Mouse (Mus musculus): Measurements from ENCODE around the gene Tecrl.

DNA sequence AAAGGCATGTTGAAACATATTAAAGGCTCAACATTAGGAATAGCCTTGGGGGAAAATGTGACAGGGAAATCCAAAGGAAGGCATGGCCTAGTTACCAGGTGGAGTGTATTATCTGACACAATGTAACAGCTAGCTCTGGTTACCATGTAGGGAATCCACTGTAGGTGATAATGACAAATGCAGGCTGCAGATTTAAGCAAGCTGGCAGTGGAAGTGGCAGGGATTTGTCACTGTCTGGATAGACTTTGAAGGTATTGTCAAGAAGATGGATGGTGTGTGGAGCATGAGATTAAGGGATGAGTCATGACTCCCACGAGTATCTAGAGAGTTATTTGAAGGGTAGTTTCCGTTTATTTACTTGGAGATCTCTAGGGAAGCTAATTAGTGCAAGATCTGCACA, 3.4 kb downstream of the Tecrl start:
- no peak for TF ChIP-seq CTCF (IDR thresholded peaks at IDR 0.05; ENCODE audit: extremely low read depth, insufficient read length, insufficient replicate concordance, low read depth, low read length)
- TF ChIP-seq POLR2A (IDR thresholded peaks at IDR 0.05; ENCODE audit: low read depth, low read length), result no peak
